18 mouse cellular contexts compared by ENCODE assay signal in genomic region chr16:22682727-22683126, GRCm38 (mm10).
"Had no signal": no experiment of that assay in that cellular context is flagged by ENCODE, and none has a peak within 500 bp of the region (broad histone marks: within the 10 kb centered on the region; RNA-seq: fewer than 3 reads in every experiment).

No protein-coding gene starts in this region.

- H3K36me3 ChIP-seq: liver, embryonic 15.5 days; lung, embryonic 15.5 days; midbrain, embryonic 13.5 days; midbrain, embryonic 15.5 days; neural tube, embryonic 13.5 days; neural tube, embryonic 15.5 days; stomach, embryonic 15.5 days had no signal

- H3K9ac ChIP-seq: liver, embryonic 15.5 days; liver, postnatal 0 days; lung, embryonic 15.5 days; midbrain, embryonic 13.5 days; midbrain, embryonic 15.5 days; neural tube, embryonic 13.5 days; neural tube, embryonic 15.5 days; stomach, embryonic 15.5 days had no signal

- H3K27ac ChIP-seq: liver, embryonic 15.5 days; lung, embryonic 15.5 days; macrophage; midbrain, embryonic 13.5 days; midbrain, embryonic 15.5 days; neural tube, embryonic 13.5 days; neural tube, embryonic 15.5 days; stomach, embryonic 15.5 days; stomach, postnatal 0 days had no signal

- DNase-seq: liver, postnatal 0 days; lung, adult 2 months; lung, postnatal 14 days; lung, postnatal 36 days; right cerebral cortex, postnatal 14 days; thymus, adult 2 months; thymus, postnatal 25 days; thymus, postnatal 4 days had no signal

- H3K9me3 ChIP-seq: liver, embryonic 15.5 days; lung, embryonic 15.5 days; midbrain, embryonic 13.5 days; midbrain, embryonic 15.5 days; neural tube, embryonic 13.5 days; neural tube, embryonic 15.5 days; stomach, embryonic 15.5 days had no signal

- H3K4me1 ChIP-seq: liver, embryonic 15.5 days; lung, embryonic 15.5 days; midbrain, embryonic 13.5 days; midbrain, embryonic 15.5 days; neural tube, embryonic 13.5 days; neural tube, embryonic 15.5 days; stomach, embryonic 15.5 days had no signal

- H3K4me3 ChIP-seq: liver, embryonic 15.5 days; lung, embryonic 15.5 days; midbrain, embryonic 13.5 days; midbrain, embryonic 15.5 days; myocyte; neural tube, embryonic 13.5 days; neural tube, embryonic 15.5 days; stomach, embryonic 15.5 days had no signal
